Mouse (Mus musculus): ENCODE measurements at regions not wholly inside any gene's neighbourhood (a gene's known extent, or its start where the extent isn't known, plus 50 kb on each side); places are given as distances from the start of the nearest gene placed in this dataset.

DNA sequence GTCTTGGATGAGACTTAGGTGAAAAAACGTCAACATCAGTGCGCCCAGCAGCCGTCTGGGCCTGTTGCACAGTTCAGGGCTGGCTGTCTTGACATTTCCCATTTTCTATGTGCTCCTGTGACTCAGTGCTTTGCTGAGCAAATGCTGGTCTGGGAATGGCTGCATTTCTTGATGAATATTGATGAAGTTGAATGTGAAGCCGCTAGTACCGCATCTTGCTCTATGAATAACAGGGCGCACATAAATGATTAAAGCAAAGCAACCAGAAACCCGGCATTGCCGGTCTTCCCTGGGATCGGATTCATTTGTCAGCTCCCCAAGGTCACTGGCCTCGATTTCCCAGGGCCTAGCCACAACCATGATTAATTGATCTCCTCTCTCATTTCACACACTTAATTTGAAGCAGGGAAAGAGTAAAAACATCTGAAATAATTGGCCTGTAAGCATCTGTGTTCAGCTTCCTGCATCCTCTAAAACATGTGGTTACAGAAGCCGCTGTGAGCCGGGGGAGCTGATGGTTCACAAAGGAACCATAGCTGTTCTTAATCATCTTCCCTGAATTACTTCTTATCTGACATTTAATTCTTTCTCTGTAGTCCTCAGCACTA, 57.5 kb upstream of the Sgk1 start:
- no peak for DNase-seq (ENCODE audit: low spot score)
- H3K27me3 ChIP-seq (ENCODE audit: insufficient read depth, low read length), result no peaks in the 10 kb centered on the region
- H3K9me3 ChIP-seq (replicated peaks), result no peaks in the 10 kb centered on the region
- peaks cover 6% of the 10 kb centered on the region for H3K36me3 ChIP-seq (replicated peaks)
- H3K4me3 ChIP-seq (ENCODE audit: low read depth, low read length), result no peak overlapping the region
- no peak for ATAC-seq (ENCODE audit: extremely low read depth, insufficient number of reproducible peaks, low FRiP score, poor library complexity, severe bottlenecking)
- TF ChIP-seq POLR2AphosphoS5 (IDR thresholded peaks at IDR 0.05; ENCODE audit: insufficient replicate concordance, low read depth, low read length) (no peak), GATA2 (IDR thresholded peaks at IDR 0.05; ENCODE audit: borderline replicate concordance, low read depth, low read length) (no peak), CTCF (IDR thresholded peaks at IDR 0.05; ENCODE audit: low read depth, low read length) (no peak), TAL1 (conservative IDR thresholded peaks at IDR 0.05; ENCODE audit: low read depth, low read length) (no peak), GATA1 (IDR thresholded peaks at IDR 0.05; ENCODE audit: borderline replicate concordance, low read length) (no peak)
- peaks cover 69% of the 10 kb centered on the region for H3K4me1 ChIP-seq (ENCODE audit: insufficient read depth, low read depth, low read length)

- DNase-seq (ENCODE audit: low spot score) (peak; percentile 28), ATAC-seq (ENCODE audit: extremely low read depth, insufficient number of reproducible peaks, low FRiP score, poor library complexity, severe bottlenecking) (peak; percentile 31)
- TF ChIP-seq TAL1 (conservative IDR thresholded peaks at IDR 0.05; ENCODE audit: low read depth, low read length) (no peak), POLR2AphosphoS5 (IDR thresholded peaks at IDR 0.05; ENCODE audit: insufficient replicate concordance, low read depth, low read length) (no peak), GATA1 (IDR thresholded peaks at IDR 0.05; ENCODE audit: borderline replicate concordance, low read length) (no peak), CTCF (IDR thresholded peaks at IDR 0.05; ENCODE audit: low read depth, low read length) (no peak), GATA2 (IDR thresholded peaks at IDR 0.05; ENCODE audit: borderline replicate concordance, low read depth, low read length) (no peak)
- peaks cover 11% of the 10 kb centered on the region for H3K36me3 ChIP-seq (replicated peaks)
- peak overlapping the region; percentile 63 for H3K4me3 ChIP-seq (ENCODE audit: low read depth, low read length)
- H3K9me3 ChIP-seq (replicated peaks), result no peaks in the 10 kb centered on the region
- no peaks in the 10 kb centered on the region for H3K27me3 ChIP-seq (ENCODE audit: insufficient read depth, low read length)
- H3K4me1 ChIP-seq (ENCODE audit: insufficient read depth, low read depth, low read length), result peaks cover 65% of the 10 kb centered on the region
Observed at GRCm38 (mm10) chr10:21826793-21827504, 55.0 kb upstream of the Sgk1 start.

DNA sequence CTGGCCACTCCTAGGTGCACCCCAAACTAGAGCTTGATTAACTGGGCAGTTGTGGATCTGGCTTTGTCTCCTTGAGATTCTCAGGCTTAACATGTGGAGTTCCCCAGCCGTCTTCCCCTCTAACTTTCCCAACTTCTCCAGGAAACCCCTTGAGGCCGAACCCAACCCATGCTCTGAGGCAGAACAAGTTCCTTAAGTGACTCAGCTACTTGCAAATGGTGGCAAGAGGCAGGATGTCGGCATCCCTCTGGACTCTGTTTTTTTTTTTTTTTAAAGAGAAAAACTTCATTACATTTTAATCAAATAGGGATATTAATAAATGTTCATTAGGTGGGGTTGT, 54.5 kb upstream of the Sgk1 start:
- Histone ChIP-seq H3K36me3 (replicated peaks) (peaks cover 11% of the 10 kb centered on the region), H3K4me1 (ENCODE audit: insufficient read depth, low read depth, low read length) (peaks cover 63% of the 10 kb centered on the region), H3K27me3 (ENCODE audit: insufficient read depth, low read length) (no peaks in the 10 kb centered on the region), H3K9me3 (replicated peaks) (no peaks in the 10 kb centered on the region), H3K4me3 (ENCODE audit: low read depth, low read length) (peak overlapping the region; percentile 59; the same call in 1 of the 2 replicates)
- ATAC-seq (ENCODE audit: extremely low read depth, insufficient number of reproducible peaks, low FRiP score, poor library complexity, severe bottlenecking), result no peak
- no peak for TF ChIP-seq POLR2AphosphoS5 (IDR thresholded peaks at IDR 0.05; ENCODE audit: insufficient replicate concordance, low read depth, low read length)
- DNase-seq (ENCODE audit: low spot score), result no peak

GRCm38 (mm10) chr10:21828432-21829061, 53.4 kb upstream of the Sgk1 start:
- Histone ChIP-seq H3K4me3 (ENCODE audit: low read depth, low read length) (no peak overlapping the region), H3K27me3 (ENCODE audit: insufficient read depth, low read length) (no peaks in the 10 kb centered on the region), H3K4me1 (ENCODE audit: insufficient read depth, low read depth, low read length) (peaks cover 52% of the 10 kb centered on the region), H3K9me3 (replicated peaks) (no peaks in the 10 kb centered on the region), H3K36me3 (replicated peaks) (peaks cover 11% of the 10 kb centered on the region)
- ATAC-seq (ENCODE audit: extremely low read depth, insufficient number of reproducible peaks, low FRiP score, poor library complexity, severe bottlenecking), result no peak
- TF ChIP-seq GATA1 (IDR thresholded peaks at IDR 0.05; ENCODE audit: borderline replicate concordance, low read length) (no peak), TAL1 (conservative IDR thresholded peaks at IDR 0.05; ENCODE audit: low read depth, low read length) (no peak), POLR2AphosphoS5 (IDR thresholded peaks at IDR 0.05; ENCODE audit: insufficient replicate concordance, low read depth, low read length) (no peak), GATA2 (IDR thresholded peaks at IDR 0.05; ENCODE audit: borderline replicate concordance, low read depth, low read length) (no peak), CTCF (IDR thresholded peaks at IDR 0.05; ENCODE audit: low read depth, low read length) (no peak)
- DNase-seq (ENCODE audit: low spot score), result no peak

GRCm38 (mm10) chr10:21829062-21829731, 52.8 kb upstream of the Sgk1 start:
- DNase-seq (ENCODE audit: low spot score), result no peak
- Histone ChIP-seq H3K27me3 (ENCODE audit: insufficient read depth, low read length) (no peaks in the 10 kb centered on the region), H3K4me1 (ENCODE audit: insufficient read depth, low read depth, low read length) (peaks cover 49% of the 10 kb centered on the region), H3K9me3 (replicated peaks) (no peaks in the 10 kb centered on the region), H3K36me3 (replicated peaks) (peaks cover 11% of the 10 kb centered on the region), H3K4me3 (ENCODE audit: low read depth, low read length) (no peak overlapping the region)
- ATAC-seq (ENCODE audit: extremely low read depth, insufficient number of reproducible peaks, low FRiP score, poor library complexity, severe bottlenecking), result no peak
- TF ChIP-seq CTCF (IDR thresholded peaks at IDR 0.05; ENCODE audit: low read depth, low read length) (no peak), GATA2 (IDR thresholded peaks at IDR 0.05; ENCODE audit: borderline replicate concordance, low read depth, low read length) (no peak), TAL1 (conservative IDR thresholded peaks at IDR 0.05; ENCODE audit: low read depth, low read length) (no peak), POLR2AphosphoS5 (IDR thresholded peaks at IDR 0.05; ENCODE audit: insufficient replicate concordance, low read depth, low read length) (no peak), GATA1 (IDR thresholded peaks at IDR 0.05; ENCODE audit: borderline replicate concordance, low read length) (no peak)
